Mouse (Mus musculus): ENCODE data around the gene Gm35549.
A peak's percentile ranks its signal among the peaks of the same experiment; 100 is the strongest.

The Gm35549 gene

DNA sequence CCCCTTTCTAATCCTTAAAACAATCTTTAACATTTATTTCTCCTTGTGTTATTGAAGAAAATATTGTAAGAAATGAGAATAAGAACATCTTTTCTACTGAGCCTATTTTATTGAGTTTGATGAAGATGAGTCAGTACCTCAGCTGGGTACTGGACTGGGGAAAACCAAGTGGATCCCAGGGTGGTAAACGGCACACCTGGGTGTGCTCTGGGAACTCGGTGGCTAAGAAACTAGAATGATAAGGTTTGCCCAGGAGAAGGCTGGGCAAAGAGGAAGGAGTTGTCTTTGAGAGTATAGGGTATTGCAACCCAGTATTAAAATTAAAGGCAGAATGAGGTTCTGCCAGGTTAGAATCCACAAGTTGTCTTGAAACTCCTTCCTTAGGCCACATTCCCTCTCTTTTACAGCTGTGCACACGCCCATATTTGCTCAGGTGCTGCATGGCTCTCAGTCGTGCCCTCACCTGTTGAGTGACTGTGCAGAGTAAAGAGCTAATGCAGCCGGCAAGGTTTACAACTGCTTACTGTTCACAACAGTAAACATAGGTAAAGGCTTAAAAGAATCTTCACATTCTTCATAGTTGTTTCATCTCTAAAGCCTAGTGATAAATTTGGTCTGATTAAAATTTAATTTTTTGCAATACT lies 20.3 kb downstream of the Gm35549 start:
- no peak for DNase-seq (ENCODE audit: low spot score)

DNA sequence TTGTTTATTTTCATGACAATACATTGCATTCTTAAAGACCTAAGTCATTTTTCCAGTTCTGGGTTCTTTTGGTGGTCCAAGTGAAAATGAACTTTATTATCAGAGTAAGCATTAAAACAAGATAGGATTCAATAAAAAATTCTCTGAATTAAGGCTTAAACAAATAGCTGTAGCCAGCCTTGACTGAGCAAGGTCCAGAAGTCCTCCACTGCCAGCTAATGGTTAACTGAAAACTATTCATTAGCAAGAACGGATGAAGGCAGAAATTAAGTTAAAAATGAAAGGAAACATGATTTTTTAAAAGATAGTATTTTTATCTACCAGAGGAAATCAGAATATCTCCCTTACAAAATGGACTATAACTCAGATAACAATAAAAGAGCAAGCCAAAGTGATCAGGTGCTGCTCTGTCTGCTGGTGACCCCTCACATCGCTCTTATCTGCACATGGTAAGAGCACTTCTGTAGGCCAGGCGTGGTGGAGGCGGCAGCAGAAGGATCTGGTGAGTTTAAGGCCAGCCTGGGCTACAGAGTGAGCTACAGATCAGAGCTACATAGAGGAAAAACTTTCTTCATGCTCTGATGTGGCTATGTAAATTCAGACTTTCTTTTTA lies 28.5 kb downstream of the Gm35549 start:
- DNase-seq (ENCODE audit: low spot score): no peak

DNA sequence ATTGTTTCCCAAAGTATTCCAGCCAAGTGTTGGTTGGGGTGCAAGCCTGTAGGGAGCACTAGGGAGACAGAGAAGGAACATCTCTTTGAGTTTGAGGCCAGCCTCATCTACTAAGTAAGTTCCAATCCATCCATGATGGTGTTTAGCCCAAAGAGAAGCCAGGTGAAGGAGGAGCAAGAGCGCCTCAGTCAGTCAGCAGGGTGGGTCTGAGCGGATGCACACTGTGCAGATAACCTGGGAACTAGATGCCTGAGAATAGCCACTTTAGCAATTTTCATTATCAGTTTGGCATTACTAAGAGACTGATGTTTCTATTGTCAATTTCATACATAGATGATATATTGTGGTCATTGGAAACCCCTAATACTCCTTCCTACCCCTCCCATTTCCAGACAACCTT lies 29.1 kb downstream of the Gm35549 start:
- no peak for DNase-seq (ENCODE audit: low spot score)

DNA sequence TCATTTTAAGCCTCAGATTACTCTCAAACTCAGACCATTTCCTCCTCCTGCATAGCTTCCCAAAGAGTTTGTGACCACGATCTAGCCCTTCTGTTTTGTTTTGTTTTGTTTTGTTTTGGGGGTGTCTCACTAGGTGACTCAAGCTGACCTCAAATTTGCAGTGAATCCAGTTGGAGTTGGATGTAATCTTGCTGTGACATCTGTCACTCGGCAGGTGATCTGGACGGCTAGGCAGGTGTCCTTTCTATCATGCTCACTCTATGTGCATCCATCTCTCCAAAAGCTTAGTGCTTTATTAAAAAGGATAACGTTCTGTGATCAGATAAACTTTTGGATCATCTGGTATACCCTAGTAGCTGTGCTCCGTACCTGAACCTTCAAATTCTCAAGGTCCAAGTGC lies 31.4 kb downstream of the Gm35549 start:
- no peak for DNase-seq (ENCODE audit: low spot score)

DNA sequence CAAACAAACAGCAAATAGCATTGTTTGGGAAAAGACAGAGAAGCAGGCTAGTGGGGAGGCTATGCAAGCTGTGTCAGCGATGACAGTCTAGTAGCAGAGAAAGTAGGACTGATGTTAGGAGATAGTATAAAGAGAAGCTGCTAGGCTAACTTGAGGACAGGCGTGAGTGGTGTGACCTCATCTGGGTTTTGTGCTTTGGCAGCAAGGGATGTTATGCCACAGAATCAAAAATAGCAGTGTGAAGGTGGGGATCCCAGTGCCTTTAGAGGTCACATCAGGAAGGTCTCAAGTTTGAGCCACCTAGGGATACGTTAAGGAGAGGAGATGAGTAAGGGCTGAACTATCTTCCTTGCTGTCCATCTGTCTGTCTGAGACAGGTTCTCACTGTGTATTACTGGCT lies 33.6 kb downstream of the Gm35549 start:
- DNase-seq (ENCODE audit: low spot score): no peak

DNA sequence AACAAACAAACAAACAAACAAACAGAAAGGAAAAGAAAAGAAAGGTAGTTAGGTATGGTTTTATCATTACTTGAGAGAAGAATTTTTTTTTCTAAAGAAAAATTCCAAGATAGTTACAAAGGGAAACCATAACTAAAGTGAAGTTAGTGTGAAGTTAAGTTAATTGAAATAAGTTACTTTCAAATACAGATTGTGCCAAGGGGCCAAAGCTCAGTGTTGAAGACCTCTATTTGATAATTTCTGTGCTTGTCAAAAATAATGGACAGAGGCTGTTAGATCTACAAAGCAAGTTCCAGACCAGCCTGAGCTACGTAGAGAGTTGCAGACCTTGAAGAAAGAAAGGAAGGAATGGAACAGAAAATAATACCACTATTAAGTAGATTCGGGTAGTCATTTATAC lies 36.6 kb downstream of the Gm35549 start:
- DNase-seq (ENCODE audit: low spot score): no peak

DNA sequence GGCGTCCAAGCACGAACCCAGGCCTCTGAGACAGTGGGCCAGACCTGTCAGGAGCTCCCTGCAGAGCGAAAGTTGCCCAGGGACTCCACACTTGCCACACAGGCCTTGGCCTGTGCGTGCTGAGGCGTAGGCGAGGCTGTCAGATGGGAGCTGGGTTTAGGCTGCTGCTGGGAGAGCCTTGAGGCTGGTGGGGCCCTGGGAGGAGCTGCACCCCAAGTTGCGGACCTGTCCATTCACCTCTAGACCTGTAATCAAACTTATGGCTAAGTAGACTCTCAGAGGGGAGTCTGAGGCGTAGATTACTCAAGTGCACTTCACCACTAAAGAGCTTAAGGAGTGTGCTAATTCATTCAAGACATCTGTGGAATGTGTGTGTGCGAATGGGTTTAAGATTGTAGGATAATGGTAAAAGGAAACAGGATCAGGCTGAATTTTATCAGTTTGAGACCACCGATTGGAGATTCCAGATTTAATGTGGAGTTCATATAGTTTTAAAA lies 37.9 kb downstream of the Gm35549 start:
- no peak for DNase-seq (ENCODE audit: low spot score)

DNA sequence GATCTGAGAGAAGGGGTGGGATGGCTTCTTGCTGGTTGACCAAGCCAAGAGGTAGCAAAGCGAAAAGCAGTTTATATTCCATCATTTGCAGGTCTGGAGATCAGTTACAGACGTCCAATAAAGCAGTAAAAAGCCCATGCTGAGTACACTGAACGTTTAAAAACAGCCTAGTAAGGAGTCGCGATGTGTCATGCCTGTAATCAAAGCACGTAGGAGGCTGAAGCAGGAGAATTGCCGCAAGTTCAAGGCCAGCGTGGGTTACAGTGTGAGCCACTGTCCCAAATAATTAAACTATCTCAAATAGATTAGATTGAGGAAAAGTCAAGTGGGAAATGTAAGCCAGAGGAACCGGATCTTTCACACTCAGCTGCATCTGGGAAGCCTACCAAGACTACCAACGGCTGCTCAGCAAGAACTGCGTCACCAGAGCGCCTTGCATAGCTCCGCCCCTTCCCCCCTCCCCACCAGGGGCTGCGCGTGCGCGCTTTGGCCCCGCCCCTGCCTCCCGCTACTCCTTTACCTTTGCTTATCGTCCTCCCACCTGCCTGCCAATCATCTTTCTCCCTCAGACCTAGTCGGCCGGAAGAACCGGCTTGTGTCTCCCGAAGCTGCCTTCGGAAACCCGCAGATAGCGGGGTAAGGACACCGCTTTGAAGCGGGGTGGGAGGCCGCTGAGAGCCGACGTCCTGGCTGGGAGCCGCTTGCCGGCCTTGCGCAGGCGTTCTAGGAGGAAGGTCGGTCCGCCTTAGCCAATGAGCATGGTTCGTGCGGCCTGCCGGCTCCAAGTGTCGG lies 38.6 kb downstream of the Gm35549 start, which contains the start of gene Tcaim:
TSS of gene Tcaim (plus strand) at position 487 of the 792 bp plus-strand sequence.
- DNase-seq (ENCODE audit: low spot score): peak; percentile 85

DNA sequence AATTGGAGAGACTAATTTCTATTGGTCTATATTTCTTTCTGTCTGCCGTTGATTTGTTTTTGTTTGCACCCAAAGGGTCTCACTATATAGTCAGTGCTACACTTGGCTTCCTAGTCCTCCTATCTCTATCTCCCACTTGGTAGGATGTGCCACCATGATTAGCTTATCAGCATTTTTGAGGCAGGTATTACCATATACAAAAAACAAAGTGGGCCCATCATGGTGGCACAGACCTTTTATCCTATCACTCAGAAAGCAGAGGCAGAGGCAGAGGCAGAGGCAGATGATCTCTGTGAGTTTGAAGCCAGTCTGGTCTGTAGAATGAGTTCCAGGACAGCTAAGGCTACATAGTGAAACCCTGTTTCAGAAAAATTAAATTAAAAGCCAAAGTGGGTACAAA lies 57.3 kb downstream of the Gm35549 start:
- no peak for DNase-seq (ENCODE audit: low spot score)

DNA sequence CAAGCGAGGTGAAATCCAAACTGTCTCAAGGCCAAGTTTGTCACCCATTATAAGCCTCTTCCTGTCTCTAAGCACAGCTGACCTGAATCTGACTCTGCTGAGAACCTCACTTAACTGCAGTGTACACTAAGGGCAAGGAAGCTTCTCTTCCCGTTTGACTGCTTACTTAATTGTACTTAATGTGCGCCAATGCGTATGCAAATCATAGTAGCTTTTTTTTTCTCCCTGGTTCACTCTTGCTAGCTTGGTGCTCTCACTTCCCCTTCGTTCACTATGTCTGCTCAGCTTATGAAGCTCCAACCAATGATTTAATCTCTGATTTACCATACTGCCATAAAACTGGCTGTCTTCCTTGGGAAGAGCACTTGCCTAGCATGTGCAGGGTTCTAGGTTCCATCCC lies 58.6 kb downstream of the Gm35549 start:
- DNase-seq (ENCODE audit: low spot score): no peak

Data from left cerebral cortex, adult 11 months (tissue).